Mouse (Mus musculus) lung, adult 18-20 months (tissue): ENCODE data around the gene Masp1.
A peak's percentile ranks its signal among the peaks of the same experiment; 100 is the strongest.

Experiments
- DNase-seq, 2 experiments: peaks; one replicate each; pipeline ENCODE4 v3.0.0; 2022; ENCODE audit warnings: mixed read lengths in 2 of 2

Masp1 gene

DNA sequence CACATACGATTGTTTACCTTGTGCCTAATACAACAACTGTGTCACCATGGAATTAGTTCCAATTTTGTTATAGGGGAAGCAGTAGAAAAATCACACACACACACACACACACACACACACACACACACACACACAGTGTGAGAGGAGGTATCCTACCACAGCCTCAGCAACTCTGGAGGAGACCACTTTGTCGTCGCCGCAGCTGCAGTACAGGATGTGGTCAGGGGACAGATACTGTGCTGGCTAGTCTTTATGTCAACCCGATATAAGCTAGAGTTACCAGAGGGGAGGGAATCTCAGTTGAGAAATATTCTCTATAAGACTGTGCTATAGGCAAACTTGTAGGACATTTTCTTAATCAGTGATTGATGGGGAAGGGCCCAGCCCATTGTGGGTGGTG is 63.3 kb downstream of the Masp1 start:
- no peak for DNase-seq

- peak; percentile 20 to 45 for DNase-seq
These were observed 64.1 kb downstream of the Masp1 start for GRCm38 (mm10) chr16:23456534-23456933.

DNA sequence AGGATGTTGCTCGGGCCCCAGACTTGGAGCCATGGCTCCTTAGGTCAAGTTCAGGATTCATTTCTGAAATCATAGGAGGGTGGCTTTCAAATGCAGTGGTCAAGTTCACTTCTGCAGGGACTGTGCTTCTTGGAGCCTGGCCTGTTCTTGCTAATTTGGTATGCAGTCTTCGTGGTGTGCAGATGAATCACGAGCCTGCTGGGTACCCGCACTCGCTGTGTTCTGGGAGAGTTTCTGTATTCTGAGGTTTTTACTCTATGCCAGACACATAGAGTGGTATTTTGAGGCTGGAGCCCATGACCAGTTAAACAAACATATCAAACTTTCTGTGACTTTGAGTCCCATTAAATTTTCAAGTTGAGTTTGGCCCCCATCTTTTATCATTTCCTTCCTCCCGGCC is 66.2 kb downstream of the Masp1 start:
- no peak for DNase-seq

GRCm38 (mm10) chr16:23452476-23452875 is 68.1 kb downstream of the Masp1 start:
- DNase-seq, result peak in 1 of 2 experiments; percentile 30

GRCm38 (mm10) chr16:23450816-23451215 is 69.8 kb downstream of the Masp1 start:
- DNase-seq, result no peak

GRCm38 (mm10) chr16:23449946-23450345 is 70.7 kb downstream of the Masp1 start:
- DNase-seq, result no peak

DNA sequence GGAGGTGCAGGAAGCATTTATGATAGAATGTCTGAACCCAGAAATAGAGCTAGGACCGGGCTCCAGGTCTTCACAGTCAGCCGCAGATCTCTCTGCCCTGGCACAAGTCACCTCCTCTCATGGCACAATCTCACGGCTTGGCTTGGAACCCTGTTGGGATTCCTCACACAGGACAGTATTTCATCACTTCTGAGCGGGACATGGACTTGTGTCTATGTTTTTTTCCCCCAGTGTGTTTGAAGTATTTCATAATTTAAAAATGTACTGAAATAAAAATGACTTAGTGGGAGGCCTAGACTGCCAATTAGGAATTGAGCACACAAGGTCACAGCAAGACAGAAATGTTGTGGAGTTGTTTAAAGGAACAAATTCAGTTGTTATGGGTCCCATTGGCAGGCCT is 76.4 kb downstream of the Masp1 start:
- DNase-seq, result peak; percentile 27 to 42

- DNase-seq, result no peak
These were observed 83.0 kb downstream of the Masp1 start for GRCm38 (mm10) chr16:23437404-23438166.

GRCm38 (mm10) chr16:23429991-23430390 is 90.6 kb downstream of the Masp1 start:
- no peak for DNase-seq

GRCm38 (mm10) chr16:23428647-23429319 is 91.8 kb downstream of the Masp1 start, which contains the start of gene Rtp1:
TSS of gene Rtp1 (plus strand) at chr16:23429133.
- DNase-seq, result no peak

- no peak for DNase-seq
These were observed 92.9 kb downstream of the Masp1 start for GRCm38 (mm10) chr16:23427701-23428100.

- DNase-seq, result no peak
These were observed 96.8 kb downstream of the Masp1 start for GRCm38 (mm10) chr16:23423825-23424224.

DNA sequence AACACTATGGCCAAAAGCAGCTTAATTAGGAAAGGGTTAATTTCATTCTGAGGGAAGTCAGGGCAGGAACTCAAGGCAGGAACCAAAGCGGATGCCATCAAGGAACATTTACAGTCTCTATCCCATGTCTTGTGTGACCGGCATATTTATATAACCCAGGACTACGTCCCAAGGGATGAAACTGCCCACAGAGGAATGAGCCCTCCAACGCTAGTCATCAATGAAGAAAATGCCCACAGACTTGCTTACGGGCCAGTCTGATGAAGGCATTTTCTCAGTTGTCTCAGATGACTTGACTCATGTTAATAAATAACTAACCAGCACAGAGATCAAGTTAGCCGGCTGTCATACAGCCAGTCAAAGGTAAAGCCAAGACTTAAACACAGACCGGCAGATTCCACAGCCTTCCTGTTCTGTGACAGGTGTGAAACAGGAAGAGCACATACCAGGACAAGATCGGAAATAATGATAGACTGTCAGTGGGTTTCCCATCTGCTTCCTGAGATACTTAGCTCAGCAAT is 101.0 kb downstream of the Masp1 start:
- no peak for DNase-seq

DNA sequence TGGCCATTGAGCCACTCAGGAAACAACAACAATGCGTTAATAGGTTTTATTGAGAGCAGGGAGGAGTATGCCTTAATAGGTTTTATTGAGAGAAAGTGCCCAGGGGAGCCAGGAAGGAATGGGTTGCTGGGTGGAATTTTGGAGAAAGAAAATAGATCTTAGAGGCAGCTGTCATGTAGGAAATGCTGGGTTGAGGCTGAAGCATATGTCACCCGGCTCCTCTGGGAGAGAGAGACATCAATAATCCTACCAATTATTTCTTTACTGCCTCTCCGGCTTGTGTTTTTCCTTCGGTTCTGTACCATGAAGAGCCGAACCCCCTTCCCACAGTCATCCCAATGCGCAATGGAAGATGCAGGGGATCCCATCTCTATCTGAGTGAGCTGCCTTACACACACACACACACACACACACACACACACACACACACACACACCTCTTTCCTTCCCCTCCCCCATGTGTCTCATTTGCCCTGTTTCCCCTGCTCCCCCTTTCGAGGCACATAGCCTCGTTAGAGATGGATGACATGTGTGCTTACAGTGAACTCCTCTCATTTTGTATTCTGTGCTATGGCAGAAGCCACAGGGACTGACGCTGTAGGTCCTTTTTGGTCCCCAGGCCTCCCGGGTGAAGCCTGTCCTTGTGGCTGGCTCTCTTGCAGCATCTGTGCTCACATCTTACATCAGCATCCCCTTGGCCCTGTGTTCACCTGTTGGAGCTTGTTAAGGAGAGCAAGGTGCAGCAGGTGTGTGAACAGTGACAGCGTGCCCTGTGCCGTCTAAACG is 103.0 kb downstream of the Masp1 start:
- no peak for DNase-seq

GRCm38 (mm10) chr16:23416657-23417293 is 103.8 kb downstream of the Masp1 start:
- peak in 1 of 2 experiments; percentile 25 for DNase-seq

DNA sequence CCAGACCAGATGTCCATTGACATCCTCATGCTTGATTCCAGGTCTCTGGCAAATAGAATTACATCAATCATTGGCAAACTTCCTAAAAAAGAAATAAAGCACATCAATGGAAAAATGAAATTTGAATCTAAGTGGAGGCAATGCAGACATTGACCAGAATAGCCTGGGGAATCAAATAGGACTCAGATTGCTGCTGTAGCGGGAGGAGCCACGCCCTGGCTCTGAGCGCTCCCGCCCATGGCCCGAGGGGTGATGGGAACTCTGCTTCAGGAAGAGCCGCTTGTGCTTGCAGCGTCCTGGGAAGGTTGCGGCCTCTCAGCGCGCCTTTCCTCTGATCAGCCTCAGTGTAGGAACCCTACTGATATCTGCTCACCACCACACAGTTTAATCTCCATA is 104.4 kb downstream of the Masp1 start:
- peak; percentile 18 to 37 for DNase-seq

DNA sequence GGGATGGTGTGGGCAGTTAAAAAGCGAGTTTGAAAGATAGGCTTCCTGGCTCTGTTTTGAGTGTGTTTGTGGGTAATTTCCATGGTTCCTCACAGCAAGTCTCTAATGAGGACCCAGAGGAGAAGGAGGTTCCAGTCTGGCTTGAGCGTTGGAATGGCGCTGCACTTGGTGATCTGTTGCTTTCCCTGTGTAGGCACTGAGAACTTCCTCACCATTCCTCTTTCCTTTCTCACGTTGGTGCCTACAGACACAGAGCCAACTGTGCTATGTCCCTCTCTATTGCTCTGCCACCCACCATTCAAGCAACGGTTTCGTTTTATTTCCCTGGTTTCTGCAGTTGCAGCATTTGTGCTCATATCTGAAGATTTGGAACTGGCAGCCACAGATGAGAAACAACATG is 107.7 kb downstream of the Masp1 start:
- DNase-seq, result no peak

DNA sequence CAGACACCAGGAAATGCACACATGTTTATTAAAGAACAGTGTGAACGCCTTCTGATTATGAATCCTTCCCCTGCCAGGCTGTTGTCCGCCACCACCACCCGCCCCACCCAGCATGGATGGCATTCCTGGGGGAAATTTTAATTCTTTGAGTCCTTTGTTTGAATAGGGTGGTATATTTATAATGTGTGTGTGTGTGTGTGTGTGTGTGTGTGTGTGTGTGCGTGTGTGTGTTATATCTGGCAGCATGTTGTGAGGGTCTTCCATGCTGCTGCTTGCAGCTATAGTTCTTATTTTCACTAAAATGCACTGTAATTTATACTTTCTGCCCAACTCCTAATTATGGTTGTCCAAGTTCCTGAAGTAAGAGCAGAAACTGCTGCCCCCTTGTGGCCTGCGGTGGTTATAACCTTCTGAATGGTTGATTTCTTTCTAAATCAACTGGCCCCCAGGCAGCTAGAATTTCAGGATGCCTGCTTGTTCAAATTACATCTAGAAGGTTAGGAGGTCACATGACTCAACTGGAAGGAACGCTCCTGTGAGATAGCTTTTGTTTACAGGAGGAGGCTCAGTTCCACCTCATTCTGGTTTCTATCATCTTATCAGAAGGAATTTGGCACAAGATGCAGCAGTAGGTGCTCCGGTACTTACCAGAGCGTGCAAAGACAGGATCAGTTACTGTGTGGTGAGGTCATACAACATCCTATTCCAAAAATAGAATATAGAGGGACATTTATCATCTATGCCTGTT is 117.4 kb downstream of the Masp1 start:
- peak; percentile 67 to 70 for DNase-seq

- DNase-seq, result no peak
These were observed 118.7 kb downstream of the Masp1 start for GRCm38 (mm10) chr16:23401959-23402358.

GRCm38 (mm10) chr16:23401463-23401862 is 119.2 kb downstream of the Masp1 start:
- DNase-seq, result peak in 1 of 2 experiments; percentile 6
